11 mouse cellular contexts compared by ENCODE assay signal in genomic region chr5:76540181-76540580, GRCm38 (mm10). TPM values are rescaled to one million over a fixed set of nuclear protein-coding genes. Genes with fewer than 3 reads are reported as not detected.
DNase-seq lines count a peak whose midpoint lies in the region; ATAC-seq and TF ChIP-seq lines count a peak whose summit lies in the region.
"Had no signal": no experiment of that assay in that cellular context is flagged by ENCODE, and none has a peak within 500 bp of the region (broad histone marks: within the 10 kb centered on the region; RNA-seq: fewer than 3 reads in every experiment).

No protein-coding gene starts in this region.

- TF ChIP-seq EP300 in liver, postnatal 0 days (IDR thresholded peaks at IDR 0.05; ENCODE audit: low read depth) = no peak

- H3K9ac ChIP-seq in liver, postnatal 0 days (replicated peaks) = no peak overlapping the region

- no peaks in the 10 kb centered on the region for H3K4me1 ChIP-seq in liver, postnatal 0 days (ENCODE audit: insufficient read depth)

- no peaks in the 10 kb centered on the region for H3K9me3 ChIP-seq in liver, postnatal 0 days (ENCODE audit: low read length)

- no peak for TF ChIP-seq CTCF in liver, postnatal 0 days (IDR thresholded peaks at IDR 0.05; ENCODE audit: low read depth)

- WGBS in liver, postnatal 0 days (ENCODE audit: insufficient replicate concordance) = 84% methylated on average over 8 of the region's 8 CpGs

- H3K27me3 ChIP-seq in liver, postnatal 0 days (ENCODE audit: insufficient read depth, low read length) = no peaks in the 10 kb centered on the region

- ATAC-seq in liver, postnatal 0 days = no peak

- peaks cover 52% of the 10 kb centered on the region for H3K36me3 ChIP-seq in liver, postnatal 0 days (replicated peaks; ENCODE audit: insufficient read depth, low read length)

- DNase-seq in gastrocnemius, postnatal 14 days = peak; percentile 18
- DNase-seq in gastrocnemius, postnatal 4 days (ENCODE audit: low spot score in 2 of 2) = no peak
- DNase-seq in urinary bladder, postnatal 14 days (ENCODE audit: low spot score) = peak; percentile 36
- DNase-seq in urinary bladder, postnatal 10 days (ENCODE audit: low spot score) = no peak
- DNase-seq in heart, postnatal 10 days = peak; percentile 52 to 58
- DNase-seq in testis, postnatal 14 days (ENCODE audit: low spot score) = peak; percentile 70
- DNase-seq in T-cell, adult 2 months (ENCODE audit: low spot score) = no peak
- DNase-seq in liver, postnatal 0 days = no peak

- no peak overlapping the region for H3K4me2 ChIP-seq in liver, postnatal 0 days (ENCODE audit: low read depth, low read length)

- intact Hi-C loops in gastrocnemius, postnatal 14 days (cut with DNase I; ENCODE audit: low total_unique reads) = no loop called here
- intact Hi-C loops in heart, postnatal 10 days (cut with DNase I) = loop anchor here (2.0 kb wide), 1 partner anchor 677 kb away; no protein-coding TSS in a partner anchor

- H3K4me3 ChIP-seq in liver, postnatal 0 days (ENCODE audit: low read depth, low read length) = no peak overlapping the region

- H3K27ac ChIP-seq in liver, postnatal 0 days (ENCODE audit: low read depth) = no peak overlapping the region

RNA-seq across cellular contexts. Expression of gene Exoc1, which starts 11.1 kb away (rescaled TPM):
- 10 to 100 TPM; 13.1 to 15.1 TPM for total RNA-seq in gastrocnemius, postnatal 14 days (2021)
- total RNA-seq in gastrocnemius, postnatal 4 days (2021) = 10 to 100 TPM; 24.7 to 26.0 TPM
- 10 to 100 TPM; 19.4 to 20.7 TPM for total RNA-seq in heart, postnatal 10 days (2021)
- polyA plus RNA-seq in liver, postnatal 0 days (2015; fragmentation: Nextera tagmentation; extraction: Ambion mirVana) = 7.0 and 7.2 TPM in 2 replicates

RNA-seq across cellular contexts. Expression of gene Cep135, which starts 48.3 kb away (rescaled TPM):
- total RNA-seq in gastrocnemius, postnatal 14 days (2021) = 1 to 10 TPM; 1.5 to 1.6 TPM
- total RNA-seq in gastrocnemius, postnatal 4 days (2021) = 1 to 10 TPM; 4.8 to 5.1 TPM
- total RNA-seq in heart, postnatal 10 days (2021) = 1 to 10 TPM; 4.5 to 4.9 TPM
- polyA plus RNA-seq in liver, postnatal 0 days (2015; fragmentation: Nextera tagmentation; extraction: Ambion mirVana) = 2.2 and 2.7 TPM in 2 replicates

RNA-seq across cellular contexts. Expression of gene Gm7271, which starts 56.3 kb away (rescaled TPM):
- not detected for total RNA-seq in gastrocnemius, postnatal 14 days (2021)
- not detected for total RNA-seq in gastrocnemius, postnatal 4 days (2021)
- not detected for total RNA-seq in heart, postnatal 10 days (2021)
- polyA plus RNA-seq in liver, postnatal 0 days (2015; fragmentation: Nextera tagmentation; extraction: Ambion mirVana) = not detected in 2 replicates
- total RNA-seq: gastrocnemius, postnatal 36 days; left cerebral cortex, adult 8-10 months; megakaryocyte progenitor cell, adult 5-6 weeks had no signal

Comparison
In these comparisons a context has a peak if more than half of its experiments do, and no peak if none do; other contexts are left out.
1. DNase-seq: peak in gastrocnemius, postnatal 14 days (single experiment), urinary bladder, postnatal 14 days (single experiment), heart, postnatal 10 days (2 of 2) and testis, postnatal 14 days (single experiment); none in gastrocnemius, postnatal 4 days (0 of 2), urinary bladder, postnatal 10 days (single experiment), T-cell, adult 2 months (single experiment) and liver, postnatal 0 days (single experiment).